Mouse (Mus musculus): ENCODE measurements around the gene Phpt1.

The Phpt1 gene

DNA sequence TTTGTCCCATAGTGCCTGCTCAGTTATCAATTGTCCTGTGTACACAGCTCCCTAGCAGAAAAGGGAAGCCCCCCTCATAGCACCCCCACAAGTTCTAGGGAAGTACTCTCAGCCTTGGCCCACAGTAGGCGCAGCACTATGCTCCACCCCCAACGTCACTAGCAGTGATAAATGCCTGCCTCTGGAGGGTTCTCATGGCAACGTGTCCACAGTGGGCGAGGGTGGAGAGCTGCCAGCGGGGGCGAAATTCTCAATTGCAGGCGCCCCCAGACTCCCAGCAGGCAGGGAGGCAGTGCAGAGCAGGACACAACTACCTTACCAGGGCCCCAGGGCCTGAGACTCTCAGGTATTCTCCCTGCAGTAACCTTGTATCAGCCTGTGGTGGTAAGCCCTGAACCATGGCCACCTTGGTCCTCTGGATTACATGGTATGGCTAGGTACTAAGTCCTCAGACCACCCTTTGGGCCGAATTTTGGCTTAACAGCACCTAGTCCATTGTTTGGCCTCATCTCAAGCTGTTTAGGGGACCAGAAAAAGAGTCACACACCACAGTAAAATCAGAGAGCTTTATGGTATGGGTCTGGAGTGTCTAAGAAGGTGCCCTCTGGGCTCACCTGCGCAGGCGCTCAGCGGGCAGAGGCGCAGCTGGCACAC is 7.6 kb upstream of the Phpt1 start:
- in situ Hi-C loops (cut with MboI, MseI), result no loop called here

DNA sequence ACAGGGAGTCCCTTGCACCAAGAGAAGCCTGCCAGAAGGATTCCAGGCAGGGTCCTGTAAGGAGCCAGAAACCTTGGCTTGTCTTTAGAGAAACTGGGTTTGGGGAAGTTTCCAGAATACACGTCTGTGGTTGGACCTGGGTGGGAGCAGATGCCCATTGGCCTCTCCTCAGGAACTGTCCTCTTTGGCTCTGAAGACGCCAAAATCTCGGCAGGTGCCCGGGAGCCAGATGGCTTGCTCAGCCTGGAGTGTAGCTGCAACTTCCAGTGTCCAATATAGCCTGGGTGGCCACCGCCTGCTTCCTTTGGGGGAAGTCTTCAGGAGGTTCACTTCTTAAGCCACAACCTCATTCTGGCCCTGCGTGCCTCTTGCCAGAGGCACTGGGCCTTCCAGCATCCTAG is 6.9 kb upstream of the Phpt1 start:
- in situ Hi-C loops (cut with MboI, MseI), result no loop called here

DNA sequence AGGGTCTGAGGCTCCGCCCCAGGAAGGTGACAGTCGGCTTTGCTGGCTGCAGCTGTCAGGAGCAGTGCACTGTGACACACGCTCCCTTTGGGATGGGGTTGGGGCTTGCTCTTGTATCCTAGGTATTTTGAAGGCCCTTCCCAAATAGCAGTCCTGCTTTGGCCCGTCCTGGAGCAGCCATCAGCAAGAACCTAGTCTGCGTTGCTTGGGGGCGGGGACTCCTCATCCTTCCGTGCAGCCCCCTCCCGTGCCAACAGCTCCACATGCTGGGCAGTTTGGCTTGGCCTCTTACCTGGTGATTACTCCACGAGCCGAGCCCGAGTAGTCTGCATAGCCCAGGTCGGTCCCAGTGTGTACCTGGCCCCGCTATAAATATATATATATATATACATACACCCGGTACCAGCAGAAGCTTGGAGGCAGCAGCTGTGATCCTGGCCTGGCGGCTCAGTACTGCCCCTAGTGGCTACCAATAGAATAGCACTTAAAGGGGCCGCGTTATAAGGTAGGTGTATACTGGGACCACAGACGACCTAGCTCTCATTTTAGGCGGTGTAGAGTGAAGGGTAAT is 6.4 kb upstream of the Phpt1 start, which contains the start of gene Ajm1:
Gene Ajm1 (minus strand): TSS at position 464 of the 571 bp plus-strand sequence.
- in situ Hi-C loops (cut with MboI, MseI), result no loop called here

DNA sequence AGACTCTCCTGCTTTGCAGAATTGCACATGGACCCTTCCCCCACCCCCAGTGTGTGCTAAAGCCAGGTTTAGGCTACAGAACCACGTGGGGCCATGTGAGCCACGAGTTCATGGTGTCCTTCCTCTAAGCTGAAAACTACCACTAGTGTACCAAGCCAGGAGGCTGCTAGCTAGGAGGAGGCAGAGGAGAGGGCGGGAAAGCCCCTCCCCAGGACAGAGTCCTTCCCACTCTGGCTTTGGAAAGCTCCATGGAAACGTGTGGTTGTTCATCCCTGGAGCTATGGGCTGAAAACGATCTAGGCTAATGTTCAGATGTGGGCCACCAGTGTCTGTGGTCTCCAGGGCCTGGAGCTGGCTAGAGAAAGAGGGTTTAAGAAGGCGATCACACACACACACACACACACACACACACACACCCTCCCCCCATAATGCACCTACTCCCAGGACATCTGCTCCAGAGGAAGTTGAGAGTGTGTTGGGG is 5.6 kb upstream of the Phpt1 start:
- in situ Hi-C loops (cut with MboI, MseI), result no loop called here

DNA sequence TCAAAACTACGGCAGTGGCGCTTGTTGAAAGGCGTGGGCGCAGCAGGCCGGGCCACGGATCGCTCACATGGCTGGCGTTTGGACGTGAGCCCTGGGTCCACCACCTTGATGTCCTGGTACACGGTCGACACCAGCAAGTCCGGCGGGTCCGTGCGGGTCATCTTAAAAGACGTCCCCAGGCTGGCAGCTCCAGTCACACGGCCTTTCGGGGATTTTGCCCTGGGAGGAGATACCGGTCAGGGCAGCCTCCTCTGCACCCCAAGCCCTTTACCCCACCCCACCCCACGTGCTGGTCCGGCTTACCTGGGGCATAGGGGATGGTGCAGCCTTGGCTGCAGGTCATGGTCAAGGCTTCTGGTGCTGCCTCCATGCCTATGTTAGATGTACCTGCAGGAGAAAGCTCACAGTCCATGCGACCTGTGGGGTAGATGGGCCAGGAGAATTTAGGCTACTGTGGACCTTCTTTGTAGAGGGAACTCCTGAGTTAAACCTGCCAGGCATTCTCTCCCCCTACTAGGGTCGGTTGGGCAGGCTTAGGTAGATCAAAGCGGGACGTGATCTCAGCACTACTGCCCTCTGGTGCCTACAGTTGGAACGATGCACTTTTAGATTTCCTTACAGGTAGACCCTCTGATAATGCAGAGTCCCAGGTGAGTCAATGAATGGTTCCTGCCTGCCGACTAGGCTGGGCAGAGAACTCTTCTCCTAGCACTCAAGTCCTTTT is 4.9 kb upstream of the Phpt1 start:
- in situ Hi-C loops (cut with MboI, MseI), result no loop called here

DNA sequence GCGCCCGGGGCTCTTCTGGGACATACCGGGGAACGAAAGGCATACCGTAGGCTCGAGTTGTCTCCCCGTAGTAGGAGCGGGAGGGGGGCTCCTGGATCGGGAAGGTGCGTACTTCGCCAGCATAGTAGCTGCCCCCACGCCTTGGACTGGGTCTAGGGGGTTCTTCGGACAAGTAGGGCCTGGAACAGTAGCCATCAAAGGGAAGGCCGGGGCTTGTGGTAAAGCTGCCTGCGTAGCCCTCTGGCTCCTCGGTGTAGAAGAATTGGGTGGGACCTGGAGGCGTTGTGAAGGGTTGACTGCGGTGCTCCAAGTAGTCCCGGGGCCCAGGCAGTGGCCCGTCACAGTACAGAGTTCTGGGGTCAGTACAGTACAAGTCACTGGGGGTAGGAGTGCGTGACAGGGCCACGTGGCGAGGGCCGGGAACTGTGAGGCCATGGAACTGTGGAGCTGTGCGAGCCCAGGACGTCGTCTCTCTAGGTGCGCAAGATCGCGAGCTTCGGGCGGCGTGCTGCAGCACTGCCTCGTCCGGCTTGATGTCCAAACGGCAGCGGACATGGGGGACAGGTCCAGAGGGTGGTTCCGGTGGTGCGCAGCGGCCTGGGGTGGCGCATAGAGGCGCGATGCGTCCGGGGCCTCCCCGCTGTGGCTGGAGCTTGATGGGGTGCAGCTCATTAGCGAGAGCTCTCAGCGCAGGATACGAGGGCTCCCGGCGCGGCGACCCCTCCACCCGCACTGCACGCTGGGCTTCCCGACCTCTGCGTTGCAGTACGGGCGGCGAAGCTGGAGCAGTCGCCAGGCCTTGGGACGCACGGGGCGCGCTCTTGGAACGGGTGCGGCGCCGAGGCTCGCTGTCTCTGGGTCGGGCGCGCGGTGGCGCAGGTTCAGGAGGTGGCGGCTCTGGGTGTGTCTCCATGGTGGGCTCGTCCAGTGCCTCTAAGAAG is 4.0 kb upstream of the Phpt1 start:
- in situ Hi-C loops (cut with MboI, MseI), result no loop called here

DNA sequence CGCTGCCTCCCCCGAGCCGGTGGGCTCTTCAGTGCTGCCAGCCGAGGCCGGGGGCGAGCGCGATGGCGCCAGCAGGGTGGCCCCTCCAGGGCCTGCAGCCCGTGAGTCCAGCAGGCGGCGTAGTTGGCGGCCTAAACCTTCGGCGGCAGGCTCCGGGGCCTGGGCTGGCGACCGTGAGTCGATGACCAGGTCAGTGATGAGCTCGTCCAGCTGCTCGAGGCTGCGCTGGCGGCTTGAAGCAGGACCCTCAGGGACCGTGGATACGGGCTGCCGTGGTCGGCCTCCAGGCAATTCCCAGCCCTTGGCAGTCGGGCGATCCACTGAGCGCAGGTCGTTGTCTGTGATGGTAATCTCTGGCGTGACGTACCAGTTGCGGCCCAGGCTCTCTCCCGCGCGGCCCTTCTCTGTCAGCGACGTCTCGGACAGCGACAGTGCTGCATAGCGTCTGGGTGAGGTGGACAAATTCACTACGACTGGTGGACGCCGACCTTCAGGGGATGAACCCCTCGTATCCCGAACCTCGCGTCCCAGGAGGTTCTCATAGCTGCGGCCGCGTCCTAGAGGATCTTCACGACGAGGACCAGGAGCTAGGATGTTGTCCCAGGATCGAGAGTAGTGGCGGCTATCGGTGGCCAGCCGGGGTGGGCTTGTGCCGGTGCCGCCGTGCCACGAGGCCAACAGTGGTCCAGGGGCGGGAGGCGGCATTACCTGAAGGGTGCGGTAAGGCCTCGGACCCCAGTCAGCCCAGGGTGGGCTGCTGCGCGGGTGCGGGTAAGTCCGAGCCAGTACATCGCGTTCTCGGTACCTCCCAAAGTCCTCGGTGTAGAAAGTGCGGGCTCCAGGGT is 3.1 kb upstream of the Phpt1 start:
- in situ Hi-C loops (cut with MboI, MseI), result no loop called here

DNA sequence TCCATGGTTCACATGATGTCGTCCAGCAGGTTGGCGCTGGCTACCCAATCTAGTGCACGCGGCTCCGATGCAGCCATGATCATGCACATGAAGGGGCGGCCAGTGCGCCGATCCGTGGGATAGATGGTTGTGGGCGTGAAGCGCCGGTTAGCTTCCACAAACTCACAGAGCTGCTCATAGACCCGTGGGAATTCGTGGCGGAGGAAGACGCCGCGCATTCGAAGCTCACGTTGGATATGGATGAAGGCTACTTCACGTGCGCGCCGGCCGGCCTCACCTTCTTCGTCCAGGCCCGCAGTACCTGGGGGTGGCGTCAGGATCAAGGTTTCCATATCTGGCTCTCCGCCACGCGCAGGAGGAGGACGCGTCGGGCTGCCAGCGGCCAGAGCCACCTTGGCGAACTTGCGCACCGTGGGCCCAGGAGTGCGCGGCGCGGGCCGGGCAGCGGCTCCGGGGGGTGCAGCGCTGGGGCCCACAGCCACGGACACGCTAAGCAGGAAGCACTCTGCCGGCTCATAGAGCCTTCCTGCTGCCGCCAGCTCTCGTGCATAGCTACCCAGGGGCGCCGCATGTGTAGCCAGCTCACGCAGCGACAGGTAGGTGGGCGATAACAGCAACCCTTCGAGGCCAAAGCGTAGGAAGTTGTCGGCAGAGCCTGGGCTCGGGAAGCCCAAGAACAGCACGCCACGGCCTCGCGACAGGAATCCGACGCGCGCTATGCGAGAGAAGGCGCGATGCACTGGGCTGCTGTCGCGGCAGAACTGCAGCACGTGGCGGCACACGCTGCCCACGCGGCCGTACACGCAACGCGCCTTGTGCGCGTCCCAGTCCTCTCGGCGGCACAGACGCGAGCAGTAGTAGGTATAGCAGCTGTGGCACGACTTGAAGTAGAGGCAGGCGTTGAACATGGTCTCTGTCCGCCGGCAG is 2.2 kb upstream of the Phpt1 start:
- in situ Hi-C loops (cut with MboI, MseI), result no loop called here

DNA sequence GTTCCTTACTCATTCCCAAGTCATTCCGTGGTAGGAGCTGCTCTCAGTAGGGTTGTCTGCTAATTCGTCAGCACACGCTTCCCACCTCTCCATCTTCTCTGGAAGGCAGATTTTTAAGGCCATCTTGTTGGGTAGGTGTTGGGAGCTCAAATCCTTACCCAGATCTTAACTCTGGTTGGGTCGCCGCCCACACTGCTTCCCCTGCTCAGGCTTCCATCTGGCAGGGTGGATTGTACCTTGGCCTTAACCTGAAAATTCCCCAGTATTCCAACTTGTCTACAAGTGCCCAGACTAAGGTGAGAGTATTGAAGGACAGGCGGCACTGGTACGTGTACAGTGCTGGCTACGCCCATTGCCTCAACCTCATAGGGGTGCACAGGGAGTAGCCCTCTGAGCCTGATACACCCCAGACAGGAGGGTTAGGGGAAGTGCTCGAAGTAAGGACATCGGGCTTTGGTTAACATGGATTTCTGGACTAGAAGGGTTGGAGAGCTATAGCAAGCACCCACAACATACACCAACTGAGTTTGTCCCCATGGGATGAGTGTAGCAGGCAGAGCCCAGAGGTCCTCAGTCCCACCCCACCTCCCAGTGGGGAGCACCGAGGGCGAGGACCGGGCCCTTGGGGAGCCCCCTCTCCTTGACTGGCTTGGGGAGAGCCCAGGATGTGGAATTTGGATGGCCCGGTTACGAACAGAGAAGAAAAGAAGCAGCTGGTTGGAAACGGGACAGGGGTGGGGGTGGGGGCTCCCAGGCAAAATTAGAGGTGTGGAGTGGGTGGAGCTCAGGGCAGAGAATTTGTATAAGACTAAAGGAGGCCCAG is 1.2 kb upstream of the Phpt1 start:
- in situ Hi-C loops (cut with MboI, MseI), result no loop called here

DNA sequence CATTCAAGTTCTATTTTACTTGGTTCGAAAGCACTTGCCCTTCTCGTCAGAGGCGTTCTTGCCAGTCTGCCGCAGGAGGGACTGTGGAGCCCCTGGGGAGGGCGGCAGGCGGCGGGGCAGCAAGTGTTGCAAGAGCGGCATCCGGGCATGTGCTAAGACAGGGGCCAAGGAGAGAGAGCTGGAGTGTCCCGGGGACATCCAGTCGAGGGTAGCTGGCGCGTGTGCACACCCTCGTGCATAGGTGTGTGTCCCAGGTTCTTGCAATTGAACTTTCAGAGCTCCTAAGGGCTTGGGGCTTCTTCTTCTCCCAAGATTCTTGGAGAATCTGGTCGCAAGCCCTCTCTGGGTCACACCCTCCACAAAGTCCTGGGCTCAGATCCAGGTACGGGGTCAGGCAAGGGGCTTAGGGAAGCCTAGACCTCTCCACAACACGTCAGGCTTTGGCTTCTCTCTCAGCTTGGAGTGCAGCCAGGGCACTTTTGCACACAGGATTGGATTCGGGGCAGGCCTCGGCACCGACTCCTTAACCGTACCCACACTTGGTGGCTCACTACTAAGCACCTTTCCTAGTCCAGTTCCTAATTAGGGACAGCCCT is 506 bp upstream of the Phpt1 start:
- in situ Hi-C loops (cut with MboI, MseI), result no loop called here

DNA sequence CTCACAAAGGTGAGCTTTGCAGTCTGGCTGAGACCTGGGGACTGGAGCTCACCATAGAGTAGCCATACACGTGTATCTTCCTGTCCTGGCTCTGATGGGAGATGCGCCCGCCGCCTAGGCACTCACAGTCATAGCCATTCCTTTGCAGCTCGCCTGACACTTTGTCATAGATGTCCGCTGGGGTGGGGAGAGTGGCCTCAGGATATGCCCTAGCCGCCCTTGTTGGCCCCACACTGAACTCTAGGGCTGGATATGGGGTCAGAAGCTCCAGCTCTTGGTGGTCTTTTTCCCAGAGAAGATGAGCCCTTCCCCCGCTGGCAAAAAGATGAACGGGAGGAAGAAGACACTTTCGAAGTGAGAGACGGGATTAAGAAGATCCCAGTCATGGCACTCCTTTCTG is 888 bp downstream of the Phpt1 start:
- in situ Hi-C loops (cut with MboI, MseI), result no loop called here

DNA sequence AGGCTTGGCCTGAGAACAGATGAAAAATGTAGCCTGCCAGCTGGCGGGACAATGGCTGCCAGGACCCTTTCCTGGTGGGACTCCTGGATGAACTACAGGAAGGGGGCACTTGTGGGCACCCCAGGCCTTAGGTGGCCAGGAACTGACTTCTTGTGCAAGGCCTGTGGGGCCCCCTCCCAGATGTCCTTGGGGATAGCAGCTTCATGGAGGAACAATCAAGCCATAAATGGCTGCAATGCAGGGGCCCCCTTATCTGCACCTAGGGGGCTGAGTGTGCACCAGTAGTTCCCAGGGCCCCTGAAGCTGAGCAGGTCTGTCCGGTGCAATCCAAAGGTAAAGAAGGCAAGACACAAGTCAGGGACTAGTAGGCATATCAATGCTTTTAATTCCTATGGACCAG is 2.0 kb downstream of the Phpt1 start:
- in situ Hi-C loops (cut with MboI, MseI), result no loop called here

DNA sequence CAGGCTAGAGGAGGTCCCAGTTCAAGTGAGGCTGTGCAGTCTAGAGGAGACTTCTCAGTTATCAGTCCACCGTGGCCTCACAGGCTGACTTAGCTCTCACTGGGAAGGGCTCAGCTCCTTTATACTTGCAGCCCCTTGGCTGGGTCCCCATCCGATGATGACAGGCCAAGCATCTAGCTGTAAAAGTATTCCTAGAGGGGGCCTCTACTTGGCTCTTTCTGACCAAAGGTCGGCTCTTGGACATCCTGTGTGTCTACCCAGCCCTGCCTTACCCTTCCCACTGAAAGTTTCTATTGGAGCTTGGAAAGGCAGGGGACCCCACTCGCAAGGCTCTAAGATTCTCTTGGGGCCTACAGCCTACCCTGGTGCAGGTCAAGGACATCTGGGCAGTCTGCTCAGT is 3.8 kb downstream of the Phpt1 start:
- in situ Hi-C loops (cut with MboI, MseI), result no loop called here

DNA sequence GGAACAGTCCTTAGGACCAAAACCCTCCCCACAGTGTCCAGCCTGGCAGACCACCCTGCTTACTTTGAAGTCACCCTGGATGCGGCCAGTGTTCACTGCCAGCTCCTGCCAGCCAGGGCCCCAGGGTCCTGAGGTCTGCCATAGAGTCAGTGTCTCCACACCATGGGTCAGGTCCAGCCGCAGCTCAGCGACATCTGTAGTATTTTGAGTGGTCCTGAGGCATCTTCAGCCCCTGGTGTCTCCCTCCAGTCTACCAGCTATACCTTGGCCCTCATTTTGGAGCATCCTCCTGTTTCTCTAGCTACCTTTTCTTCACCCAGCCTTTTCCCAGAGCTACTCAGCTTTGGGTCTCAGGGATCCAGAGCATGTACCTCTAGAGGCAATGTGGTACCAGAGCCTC is 5.7 kb downstream of the Phpt1 start:
- in situ Hi-C loops (cut with MboI, MseI), result no loop called here

DNA sequence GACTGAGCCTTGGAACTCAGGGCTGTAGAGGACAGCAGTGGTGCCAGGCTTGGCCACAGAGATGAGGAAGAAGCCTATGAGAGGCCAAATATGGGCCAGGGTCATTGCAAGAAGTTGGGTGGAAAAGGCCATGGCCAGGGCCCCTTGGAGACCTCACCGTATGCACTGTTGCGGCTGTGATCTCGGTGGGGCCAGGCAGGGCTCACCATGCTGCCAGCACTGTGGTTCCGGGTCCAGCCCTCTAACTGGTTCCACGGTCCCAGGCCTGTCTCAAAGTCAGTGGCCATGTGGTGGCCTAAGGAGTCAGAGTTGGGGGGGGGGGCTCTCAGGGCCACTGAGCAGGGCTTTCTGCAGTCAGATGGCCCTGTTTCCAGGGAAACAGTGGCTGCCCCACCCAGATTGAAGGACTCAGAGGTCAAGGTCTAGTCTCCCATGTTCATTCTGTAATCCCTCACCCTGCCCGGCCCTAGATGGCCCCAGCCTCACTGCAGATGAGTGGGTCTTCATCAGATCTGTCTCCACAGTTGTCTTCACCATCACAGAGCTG is 6.5 kb downstream of the Phpt1 start:
- in situ Hi-C loops (cut with MboI, MseI), result no loop called here

DNA sequence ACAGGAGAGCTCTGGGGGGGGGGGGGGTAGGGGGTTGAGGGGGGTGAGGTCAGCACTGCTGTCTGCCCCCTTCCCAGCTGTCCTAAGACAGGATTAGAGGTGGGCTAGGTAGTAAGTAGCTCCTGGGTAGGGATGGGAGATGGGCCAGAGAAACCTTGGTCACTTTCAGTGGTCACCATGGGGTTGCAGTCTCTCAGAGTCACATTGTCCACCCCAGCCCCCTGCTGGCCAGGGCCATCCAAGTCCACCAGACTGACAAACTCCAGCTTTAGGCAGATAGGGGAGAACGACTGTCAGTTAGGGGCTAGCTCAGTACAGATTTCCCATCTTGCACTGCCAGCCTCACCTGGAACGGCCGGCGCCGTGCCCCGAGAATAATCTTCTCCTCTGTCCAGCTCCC is 8.5 kb downstream of the Phpt1 start:
- in situ Hi-C loops (cut with MboI, MseI), result no loop called here

DNA sequence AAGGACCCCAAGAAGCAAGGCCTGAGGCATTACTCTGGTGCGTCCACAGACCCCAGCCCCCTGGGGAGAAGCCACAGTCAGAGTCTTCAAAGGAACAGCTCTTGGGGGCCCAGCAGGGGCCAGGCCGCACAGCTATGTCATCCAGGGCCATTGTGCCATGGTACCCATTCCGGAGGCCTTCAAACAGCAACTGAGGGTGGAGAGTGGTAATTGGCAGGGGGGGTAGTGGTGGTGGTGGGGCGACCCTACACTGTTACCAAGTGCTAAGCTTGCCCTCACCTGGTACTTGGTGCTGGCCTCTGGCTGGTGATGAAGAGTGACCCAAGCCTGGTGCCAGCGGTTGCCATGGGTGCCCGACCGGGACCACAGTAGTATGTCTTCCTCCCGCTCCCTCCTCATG is 9.3 kb downstream of the Phpt1 start:
- in situ Hi-C loops (cut with MboI, MseI), result no loop called here

DNA sequence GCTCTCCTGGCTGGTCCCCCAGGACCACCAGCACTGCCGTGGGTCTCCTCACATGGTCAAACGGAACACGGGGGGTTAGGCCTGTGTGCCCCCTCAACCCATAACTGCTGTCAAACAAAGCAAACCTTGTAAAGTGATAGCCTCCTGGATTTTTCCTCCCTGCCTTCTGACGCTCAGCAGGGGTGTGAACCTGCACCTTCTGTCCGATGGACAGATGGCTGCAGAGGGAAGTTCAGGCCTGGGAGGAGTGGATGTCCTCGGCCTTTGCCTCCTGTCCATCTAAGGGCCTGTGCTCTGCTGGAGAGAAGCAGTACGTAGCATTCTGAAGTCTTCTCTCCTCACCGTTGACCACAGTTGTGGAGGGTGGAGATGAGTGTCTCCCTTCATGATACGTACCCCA is 13.1 kb downstream of the Phpt1 start:
- in situ Hi-C loops (cut with MboI, MseI), result no loop called here

All from T-helper 1 cell (primary cell).